Mouse (Mus musculus) gastrocnemius, adult 18-20 months (tissue): ENCODE measurements around the gene Rsg1. TPM values are rescaled to one million over a fixed set of nuclear protein-coding genes. Genes with fewer than 3 reads are reported as not detected.

Source experiments
- DNase-seq: peaks from one replicate; pipeline ENCODE4 v3.0.0; 2021; ENCODE audit warnings: low spot score
- long read RNA-seq, 2 experiments: library from polyadenylated mRNA; stranded (forward); transcript quantifications; one replicate each; pipeline ENCODE4 v2.0.0; 2021
- total RNA-seq, 2 experiments: library from RNA; stranded (reverse); gene quantifications; 2 replicates each; pipeline ENCODE4 v1.2.3; 2021

Gene Rsg1
- under 1 TPM in 1 of 2 experiments, not detected in 1; 0.31 TPM for total RNA-seq
- long read RNA-seq, experiment 1: 0 reads
- long read RNA-seq, experiment 2: 0 reads

DNA sequence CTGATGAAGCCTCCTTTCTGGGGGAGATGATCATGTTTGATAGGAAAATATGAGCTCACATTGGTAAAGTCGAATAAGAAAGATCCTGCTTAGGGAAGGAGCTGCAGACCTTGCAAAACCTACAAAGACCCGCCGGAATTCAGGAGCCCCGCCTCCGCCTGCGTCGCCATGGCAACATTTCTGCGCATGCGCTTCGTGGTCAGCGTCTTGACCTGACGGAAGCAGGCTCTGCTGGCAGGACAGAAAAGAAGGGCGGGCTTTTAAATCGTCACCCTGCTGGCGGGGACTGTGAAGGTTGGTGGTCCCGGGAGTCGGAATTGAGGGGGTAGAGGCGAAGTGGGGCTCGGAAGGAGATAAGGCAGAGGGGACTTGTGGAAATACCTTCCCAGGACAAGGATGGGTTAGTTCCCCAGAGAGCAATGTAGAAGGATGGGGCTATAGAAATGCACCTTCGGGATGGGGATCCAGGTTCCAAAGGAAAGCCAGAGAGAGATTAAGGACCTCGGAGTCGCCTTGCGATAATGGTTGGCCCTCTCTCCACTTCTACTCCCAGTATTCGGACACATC lies at the start of gene Rsg1:
Gene Rsg1, plus strand, starts transcription at position 187 of the 567 bp plus-strand sequence.
- peak; percentile 92 for DNase-seq

DNA sequence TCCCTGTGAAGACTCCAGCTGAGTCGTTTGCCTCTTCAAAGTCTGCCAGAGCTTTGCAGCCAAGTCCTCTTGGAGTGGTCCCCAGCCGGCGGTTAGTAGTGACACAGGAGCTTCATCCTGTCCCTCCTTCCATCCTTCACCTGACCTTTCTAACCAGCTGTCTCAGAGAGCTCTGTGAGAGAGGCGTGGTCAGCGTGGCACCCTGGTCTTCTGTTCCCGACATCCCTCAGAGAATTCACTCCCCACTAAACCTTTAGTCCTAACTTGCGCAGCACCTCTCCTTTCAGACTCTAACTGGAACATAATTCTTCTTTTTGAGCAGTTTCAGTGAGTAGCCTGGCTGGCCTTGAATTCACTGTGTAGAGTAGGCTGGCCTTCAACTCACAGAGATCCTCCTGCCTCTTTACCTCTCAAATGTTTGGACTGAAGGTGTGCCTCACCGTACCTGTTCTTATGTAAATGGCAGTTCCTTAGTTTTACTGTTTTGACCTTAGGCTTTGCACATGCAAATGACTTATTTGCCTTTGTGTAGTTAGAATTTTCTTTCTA lies 47.9 kb upstream of the Rsg1 start:
- DNase-seq: no peak

DNA sequence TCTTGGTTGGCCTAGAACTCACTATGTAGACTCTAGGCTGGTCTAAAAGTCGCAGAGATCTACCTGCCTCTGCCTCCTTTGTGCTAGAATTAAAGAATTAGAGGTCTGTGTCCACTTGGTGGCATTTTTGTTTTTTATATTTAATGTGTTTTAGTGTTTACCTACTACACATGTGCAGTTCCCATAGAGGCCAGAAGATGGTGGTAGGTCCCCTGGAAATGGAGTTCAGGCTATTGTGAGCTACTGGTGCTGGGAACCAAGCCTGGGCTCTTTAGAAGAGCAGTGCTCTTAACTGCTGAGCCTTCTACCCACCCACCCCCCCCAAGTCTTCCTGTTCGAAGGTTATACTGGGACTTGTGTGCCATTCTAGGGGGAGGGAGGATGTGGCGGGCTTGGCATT lies 46.6 kb upstream of the Rsg1 start:
- DNase-seq: no peak

DNA sequence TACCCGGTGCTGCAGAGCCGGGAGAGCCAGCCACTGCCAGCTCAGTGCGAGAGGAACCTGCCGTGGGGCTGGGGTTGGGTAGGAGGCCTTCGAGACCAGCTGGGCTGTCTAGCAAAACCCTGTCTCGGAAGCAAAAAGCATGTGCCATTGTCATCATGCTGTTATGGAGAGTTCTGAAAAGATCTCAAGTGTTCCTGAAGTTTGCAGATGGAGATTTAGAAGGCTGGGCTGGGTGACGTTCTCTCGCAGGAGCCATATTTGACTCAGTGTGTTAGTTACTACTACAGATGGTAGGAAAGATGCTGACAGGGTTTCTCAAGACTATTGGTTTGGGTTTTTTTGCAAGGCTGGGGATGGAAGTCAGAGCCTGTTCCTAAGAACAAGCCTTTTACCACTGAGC lies 41.6 kb upstream of the Rsg1 start:
- no peak for DNase-seq

DNA sequence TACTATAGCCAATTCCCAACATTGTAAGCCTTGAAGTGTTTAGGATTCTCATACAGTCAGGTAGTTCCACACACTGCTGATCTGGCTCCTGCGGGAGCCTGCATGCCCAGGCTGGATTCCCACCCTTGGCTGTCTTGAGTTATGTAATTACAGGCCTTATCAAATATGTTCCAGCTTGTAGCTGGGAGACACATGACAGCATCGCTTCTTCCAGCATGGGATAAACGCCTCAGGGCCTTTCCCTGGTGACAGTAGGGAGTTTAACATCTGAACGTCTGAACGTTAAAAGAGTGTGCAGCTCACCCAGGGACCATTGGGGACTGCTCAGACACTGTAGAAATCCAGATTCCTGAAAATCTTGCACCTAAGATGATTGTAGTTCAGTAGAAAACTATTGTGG lies 38.0 kb upstream of the Rsg1 start:
- DNase-seq: peak; percentile 3

DNA sequence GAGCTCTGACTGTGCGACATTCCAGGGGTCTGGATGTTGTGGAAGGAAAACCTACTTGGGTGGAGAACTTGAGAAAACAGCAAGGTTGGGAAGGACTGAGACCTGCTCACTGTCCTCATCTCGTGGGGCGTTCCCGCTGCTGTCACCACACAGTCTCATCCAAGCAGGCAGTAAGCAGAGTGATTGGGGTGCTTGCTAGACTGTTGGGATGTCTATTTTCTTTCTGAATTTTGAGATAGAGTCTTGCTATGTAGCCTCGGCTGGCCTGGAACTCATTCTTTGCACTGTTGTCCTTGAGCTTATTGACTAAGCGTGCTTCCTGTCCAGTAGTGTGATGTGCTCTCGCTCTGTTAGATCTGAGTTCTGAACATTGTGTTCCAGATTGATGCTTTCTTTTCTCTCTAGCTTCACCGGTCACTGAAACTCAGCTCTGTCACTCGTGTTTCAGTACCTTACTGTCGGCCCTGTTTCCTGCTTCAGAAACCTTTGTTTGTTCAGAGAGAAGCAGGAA lies 37.4 kb upstream of the Rsg1 start:
- no peak for DNase-seq

DNA sequence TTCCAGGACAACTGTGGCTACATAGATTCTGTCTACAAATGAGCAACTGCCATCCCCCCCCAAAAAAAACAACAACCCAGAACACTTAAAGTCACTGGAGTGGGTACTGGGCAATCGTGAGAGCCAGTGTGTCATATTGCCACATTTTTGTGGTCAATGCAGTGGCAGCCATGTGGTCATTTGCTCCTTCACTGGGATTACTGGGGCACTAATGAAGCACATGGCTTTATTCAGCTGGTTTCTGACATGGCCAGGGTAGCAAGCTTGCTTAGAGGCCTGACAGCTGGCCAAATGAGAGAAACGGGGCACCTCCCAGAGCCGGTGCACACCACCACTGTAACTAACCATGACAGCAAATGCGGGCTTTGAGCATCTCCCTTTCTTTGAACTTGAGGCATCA lies 35.3 kb upstream of the Rsg1 start:
- DNase-seq: no peak

DNA sequence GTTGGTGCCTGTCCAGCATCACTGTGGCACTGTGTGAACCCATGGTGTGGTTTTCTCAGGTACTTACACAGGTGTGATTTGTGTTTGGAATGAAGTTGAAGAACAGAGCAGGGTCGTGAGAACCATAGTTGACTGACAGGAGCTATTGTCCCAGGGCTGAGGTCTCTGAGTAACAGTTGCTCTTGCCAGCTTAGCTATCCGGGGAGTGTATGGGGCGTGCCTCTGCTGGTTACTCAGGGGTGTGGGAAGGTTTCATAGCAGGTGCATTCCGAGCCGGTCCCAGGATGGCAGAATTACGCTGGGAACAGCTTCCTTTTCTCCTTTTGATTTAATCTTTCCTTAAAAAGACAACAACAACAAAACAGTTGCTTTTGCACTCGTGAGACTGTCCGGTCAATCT lies 32.9 kb upstream of the Rsg1 start:
- no peak for DNase-seq

DNA sequence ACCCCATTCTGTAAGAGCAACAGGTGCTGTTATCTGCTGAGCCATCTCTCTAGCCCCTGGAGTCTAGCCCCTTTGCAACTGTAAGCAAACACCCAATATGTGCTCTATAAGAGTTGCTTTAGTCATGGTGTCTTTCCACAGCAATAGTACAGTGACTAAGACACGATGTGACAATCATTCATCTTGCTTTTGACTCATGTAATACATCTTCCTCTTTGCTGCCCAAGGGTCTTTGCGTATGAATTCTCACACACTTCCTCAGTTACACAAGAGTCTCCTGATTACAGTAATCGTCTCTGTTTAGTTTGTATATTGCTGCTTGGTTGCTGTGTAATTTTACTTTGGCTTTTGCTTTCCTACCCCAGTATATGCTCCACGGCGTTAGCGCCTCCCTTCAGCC lies 31.8 kb upstream of the Rsg1 start:
- no peak for DNase-seq

DNA sequence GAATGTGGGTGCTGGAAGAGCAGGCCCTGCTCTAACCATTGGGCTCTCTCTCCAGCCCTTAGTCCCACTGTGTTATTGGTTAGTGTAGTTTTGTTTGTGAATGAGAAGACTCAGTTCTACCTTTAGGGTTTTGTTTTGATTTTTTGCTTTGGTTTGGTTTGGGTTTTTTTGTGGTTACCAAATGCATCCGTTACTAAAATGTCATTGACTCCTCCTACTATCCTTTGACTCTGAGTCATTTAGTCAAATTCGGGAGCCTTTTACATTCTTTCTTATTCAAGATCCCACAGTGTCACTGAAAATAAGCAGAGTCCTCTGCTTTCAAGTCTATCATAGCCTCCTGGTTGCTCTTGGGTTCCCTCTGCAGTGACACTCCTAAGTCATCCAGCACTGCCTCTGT lies 29.8 kb upstream of the Rsg1 start:
- DNase-seq: no peak

DNA sequence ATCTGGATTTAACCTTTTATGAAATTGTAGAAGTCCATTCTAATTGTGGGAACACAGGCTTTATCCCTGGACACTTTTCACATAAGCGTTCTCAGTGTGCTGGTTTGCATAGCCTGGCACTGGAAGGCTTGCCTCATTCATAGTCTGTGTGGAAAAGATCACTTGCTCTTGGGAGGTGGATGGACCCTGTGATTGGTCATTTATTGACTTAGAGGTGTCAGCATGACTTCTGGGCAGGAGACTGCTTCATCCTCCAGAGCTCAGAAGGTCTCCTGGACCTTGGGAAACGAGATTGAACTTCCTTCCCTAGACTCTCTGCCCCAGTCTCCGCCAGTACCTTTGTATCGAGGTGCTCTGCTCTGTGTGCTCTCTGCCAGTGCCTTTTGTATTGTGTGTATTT lies 29.3 kb upstream of the Rsg1 start:
- no peak for DNase-seq

DNA sequence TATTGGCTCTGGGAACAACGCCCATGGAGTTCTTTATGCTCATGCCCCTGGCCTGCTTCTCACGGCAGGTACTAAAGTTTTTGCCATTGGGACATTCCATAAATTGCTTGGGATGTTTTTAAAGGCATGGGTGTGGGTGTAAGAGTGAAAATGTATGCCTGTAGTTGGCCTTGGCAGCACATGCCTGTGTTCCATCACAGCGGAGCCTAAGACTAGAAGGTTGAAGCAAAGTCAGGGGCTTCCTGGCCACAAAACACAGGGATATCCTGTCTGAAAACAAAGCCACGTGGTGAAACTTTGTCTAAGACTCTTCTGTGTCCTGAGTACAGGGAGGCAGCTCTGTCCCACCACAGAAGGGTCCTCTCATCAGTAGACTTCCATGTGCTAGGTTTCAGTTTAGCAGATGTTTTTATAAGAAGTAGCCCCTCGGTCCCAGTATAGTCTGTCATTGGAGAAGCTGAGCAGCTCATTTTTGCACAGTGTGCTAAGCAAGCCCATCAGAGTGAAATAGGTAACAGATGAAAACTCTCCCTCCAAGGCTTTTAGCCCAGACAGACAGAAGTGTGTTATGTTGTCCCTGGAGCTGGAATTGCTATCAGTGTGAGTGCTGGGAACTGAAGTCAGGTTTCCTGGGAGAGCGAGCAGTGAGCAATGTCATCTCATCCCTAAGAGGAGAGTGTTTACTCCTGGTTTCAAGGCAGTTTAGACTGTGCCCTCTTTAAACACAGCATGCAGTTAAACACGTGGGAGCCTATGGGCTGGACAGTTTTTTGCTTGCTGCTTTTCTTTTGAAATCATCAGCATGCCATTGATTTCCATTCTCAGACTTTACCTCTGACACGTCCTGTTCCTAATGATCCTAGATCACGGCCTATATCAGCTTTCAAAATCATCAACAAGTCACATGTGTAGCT lies 26.6 kb upstream of the Rsg1 start:
- DNase-seq: no peak

DNA sequence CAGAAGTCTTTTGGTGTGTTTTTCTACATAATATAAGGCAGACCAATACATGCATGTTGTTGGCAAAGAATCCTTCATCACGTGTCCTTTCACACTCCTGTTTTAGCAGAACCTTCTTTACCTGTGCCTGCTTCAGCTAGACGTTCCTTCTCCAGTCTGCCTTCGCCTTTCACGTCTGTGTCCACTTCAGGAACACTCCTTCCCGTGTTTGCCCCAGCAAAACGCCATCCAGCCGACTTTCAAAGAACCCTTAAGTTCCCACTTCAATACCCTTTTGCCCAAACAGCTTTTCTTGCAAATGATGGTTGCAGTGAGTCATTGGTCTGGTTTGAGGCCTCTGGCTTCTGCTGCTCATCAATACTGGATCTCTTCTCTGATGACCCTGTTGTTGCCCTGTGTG lies 22.5 kb upstream of the Rsg1 start:
- DNase-seq: no peak

DNA sequence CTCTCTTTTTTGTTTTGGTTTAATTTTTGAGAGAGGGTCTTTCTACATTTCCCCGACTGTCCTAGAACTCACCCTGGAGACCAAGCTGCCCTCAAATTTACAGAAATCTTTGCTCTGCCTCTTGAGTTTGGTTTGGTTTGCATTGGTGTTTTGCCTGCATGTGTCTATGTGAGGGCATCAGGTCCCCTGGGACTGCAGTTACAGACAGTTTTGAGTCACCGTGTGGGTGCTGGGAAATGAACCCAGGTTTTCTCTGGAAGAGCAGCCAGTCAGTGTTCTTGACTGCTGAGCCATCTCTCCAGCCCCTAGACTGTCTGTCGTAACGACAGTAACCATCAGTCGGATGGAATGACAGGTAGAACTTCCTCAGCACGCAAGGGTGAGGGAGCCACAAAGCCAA lies 19.2 kb upstream of the Rsg1 start:
- no peak for DNase-seq

DNA sequence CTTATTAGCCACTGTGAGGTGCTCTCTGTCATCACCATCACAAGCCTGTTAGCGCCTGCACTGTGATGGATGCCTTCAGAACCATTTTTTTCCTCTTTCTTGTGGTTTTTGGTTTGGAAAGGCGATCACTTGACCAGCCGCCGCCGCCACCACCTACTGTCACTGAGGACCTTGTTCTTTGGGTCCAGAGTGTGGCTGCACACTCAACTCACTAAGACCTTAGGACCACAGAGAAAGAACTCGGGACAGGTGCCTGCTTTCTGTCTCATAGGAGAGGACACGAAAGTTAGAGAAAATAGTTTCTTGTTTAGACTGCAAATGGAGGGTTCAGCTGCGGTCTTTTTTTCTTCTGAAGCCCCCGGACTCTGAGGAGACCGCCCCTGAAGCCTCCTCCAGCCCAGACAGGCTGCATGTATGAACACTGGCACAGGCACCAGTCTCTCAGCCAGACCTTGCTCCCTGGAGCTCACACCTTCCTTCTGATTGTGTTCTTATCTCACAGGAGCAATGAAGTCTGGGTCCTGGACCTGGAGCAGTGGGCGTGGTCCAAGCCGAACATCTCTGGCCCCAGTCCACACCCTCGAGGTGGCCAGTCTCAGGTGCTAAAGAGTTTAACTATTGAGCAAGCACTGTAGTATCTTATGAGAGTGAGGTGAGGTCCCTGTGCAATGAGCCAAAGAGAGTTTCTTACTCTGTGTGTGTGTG lies 16.6 kb upstream of the Rsg1 start:
- DNase-seq: no peak

DNA sequence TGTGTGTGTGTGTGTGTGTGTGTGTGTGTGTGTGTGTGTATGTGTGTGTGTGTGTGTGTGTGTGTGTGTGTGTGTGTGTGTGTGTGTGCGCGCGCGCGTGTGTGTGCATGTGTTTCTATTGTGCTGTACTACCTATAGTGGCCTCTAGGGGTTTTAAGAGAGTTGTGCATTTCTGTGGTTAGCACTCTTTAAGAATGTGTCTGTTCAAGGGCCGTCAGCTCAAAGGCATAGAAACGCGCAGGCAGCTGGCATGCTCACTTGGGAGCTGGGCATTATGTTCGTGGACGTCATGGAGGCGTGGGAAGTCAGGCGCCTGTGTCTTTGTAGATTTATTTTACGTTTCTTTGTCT lies 16.1 kb upstream of the Rsg1 start:
- DNase-seq: no peak

DNA sequence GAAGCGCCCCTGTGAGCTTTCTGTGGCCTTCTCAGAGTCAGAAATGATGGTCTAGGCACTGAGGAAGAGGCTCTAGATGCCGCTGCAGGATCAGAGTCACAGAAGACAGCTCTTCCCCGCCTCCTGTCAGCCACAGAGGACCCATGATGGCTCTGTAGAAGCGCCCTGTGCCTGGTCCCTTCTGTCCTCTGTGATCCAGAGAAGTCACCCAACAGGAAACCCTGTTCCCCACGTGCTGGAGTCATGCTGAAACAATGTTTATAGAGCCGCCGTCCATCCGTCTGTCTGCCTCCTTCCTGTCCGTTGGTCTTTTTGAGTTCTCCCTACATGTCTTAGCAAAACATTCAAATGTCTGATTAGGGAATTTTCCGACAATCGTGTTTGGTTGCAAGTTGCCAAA lies 12.8 kb upstream of the Rsg1 start:
- DNase-seq: no peak

DNA sequence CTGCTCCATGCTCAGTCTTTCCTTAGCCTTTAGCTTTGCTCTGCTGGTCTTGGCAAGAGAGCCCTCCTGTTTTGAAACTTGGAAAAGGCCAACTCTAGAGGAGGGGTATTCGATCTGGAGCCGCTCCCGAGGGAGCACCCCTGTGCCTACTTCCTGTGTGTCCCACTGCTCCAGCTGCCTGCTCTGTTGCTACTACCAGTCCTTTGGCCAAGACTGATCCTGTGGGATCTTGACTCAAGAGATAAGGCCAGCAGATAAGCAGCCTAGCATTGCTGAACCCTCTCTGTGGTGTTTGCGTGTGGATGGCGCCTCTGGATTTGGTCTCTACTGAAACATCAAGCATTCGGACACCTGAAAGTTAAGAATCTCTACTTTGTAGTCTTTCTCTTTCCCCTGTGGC lies 11.6 kb upstream of the Rsg1 start:
- no peak for DNase-seq

DNA sequence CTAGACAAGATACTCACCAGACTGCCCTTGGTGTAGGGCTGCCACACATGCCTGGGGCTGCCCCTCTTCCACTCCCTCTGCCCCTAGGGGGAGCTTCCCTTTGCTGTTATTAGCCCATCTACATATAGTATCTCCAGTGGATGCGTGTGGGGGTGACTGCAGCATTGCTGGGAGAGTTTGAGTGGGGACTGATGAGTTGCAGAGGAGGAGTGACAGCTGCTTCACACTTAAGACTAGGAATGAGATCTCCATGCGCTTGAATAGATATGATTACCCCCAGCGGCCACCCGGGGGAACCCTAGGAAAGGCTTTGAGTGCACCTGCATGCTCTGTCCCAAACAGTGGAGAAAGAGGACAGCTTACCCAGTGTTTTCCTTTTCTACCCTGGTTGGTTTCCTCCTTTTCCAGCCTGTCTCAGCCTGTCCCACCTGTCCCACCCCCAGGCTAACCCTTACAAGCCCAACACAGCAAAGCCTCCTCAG lies 9.1 kb upstream of the Rsg1 start:
- no peak for DNase-seq

DNA sequence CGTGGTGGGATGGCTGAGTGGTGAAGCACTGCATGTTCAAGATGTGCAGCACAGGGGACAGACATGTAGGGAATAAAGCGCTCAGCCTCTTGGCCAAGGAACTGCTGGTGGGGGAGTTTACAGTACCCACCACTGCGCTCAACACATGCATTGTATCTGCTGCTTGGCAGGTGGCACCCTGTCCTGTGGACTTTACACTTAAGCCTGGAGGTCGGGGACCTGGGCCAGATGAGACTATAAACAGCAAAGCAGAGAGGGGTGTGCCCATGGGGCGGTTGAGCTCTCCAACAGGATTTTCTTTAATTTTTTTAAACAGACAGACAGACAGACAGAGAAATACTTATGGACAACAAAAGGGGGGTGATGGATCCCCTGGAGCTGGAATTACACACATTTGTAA lies 6.7 kb upstream of the Rsg1 start:
- no peak for DNase-seq

DNA sequence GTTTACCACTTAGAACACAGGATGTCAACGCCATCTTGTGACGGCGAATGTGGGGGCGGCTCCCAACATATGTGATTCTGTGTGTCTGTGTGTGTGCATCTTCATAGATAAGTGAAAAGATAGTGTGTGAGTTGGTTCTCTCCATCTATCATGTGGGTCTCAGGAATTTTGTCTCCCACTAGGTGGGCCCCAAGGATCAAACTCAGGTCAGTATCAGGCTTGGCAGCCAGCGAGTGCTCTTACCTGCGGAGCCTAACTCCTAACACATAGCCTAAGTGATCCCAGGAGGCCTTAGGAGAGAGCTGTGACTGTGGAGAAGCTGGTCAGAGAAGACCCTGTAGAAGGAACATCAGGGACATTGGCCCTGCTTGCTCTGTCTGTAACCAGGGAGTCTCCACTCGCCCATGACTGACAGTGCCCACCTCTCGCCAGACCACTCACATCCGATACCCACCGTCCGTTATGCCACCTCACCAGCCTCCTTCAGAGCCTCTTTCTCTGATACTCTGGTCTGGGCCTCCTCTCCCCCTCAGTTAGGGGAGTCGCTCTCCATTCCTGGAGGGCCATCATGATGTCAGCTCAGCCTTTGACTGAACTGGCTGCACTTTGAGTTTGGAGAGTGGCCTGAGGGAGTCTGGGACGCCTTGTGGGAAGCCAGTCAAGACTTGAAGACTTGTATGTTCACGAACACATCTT lies 3.1 kb upstream of the Rsg1 start:
- no peak for DNase-seq
